Mouse (Mus musculus) brain, embryonic 14.5 days (tissue): ENCODE data around the gene Mrps36. TPM values are rescaled to one million over a fixed set of nuclear protein-coding genes. Genes with fewer than 3 reads are reported as not detected.
"Not testable (repeated sequence)": the region's sequence is repeated elsewhere in the genome, so short reads cannot be mapped to it uniquely, and the experiment has no call there.

Experiments used
- DNase-seq: peaks from one replicate; pipeline ENCODE4 v3.0.0-alpha.2; 2011; ENCODE audit warnings: low read depth
- CTCF ChIP-seq: fragments of 200-500 bp; IDR thresholded peaks from 2 replicates; pipeline ENCODE4 v1.5.1; 2012; ENCODE audit warnings: inconsistent platforms, mild to moderate bottlenecking, moderate library complexity, borderline replicate concordance; ENCODE audit not compliant: insufficient read depth, insufficient read length; ENCODE audit errors: extremely low read depth
- POLR2A ChIP-seq: fragments of 200-500 bp; IDR thresholded peaks from 2 replicates; pipeline ENCODE4 v1.6.1; 2012; ENCODE audit warnings: mild to moderate bottlenecking, inconsistent platforms, borderline replicate concordance; ENCODE audit not compliant: poor library complexity, insufficient read depth, insufficient read length, severe bottlenecking; ENCODE audit errors: extremely low read depth
- polyA plus RNA-seq: library from polyadenylated mRNA; depleted of rRNA; stranded (reverse); fragments of >200 nt; gene quantifications from 2 replicates; pipeline ENCODE4 v1.2.3, GENCODE M21; 2012; rRNA removed

Mrps36 gene
- polyA plus RNA-seq, result 57.5 and 64.0 TPM in 2 replicates

GRCm38 (mm10) chr13:100744036-100744744 lies at the start of gene Mrps36:
Mrps36 (minus strand) TSS chr13:100744659.
- TF ChIP-seq CTCF (no peak), POLR2A (peak; percentile 58; the same call in 1 of the 2 replicates)
- DNase-seq, result peak; percentile 97

- DNase-seq, result no peak
- no peak for TF ChIP-seq POLR2A
- no peak for TF ChIP-seq CTCF
These were observed 44.6 kb upstream of the Mrps36 start for GRCm38 (mm10) chr13:100789083-100789482.

GRCm38 (mm10) chr13:100788057-100788456 lies 43.6 kb upstream of the Mrps36 start:
- DNase-seq, result not testable (repeated sequence)

- TF ChIP-seq POLR2A (no peak), CTCF (no peak)
- DNase-seq, result no peak
These were observed 43.0 kb upstream of the Mrps36 start for GRCm38 (mm10) chr13:100787316-100788010.

GRCm38 (mm10) chr13:100786414-100786867 lies 42.0 kb upstream of the Mrps36 start, which contains the start of gene Ccnb1:
Ccnb1 (minus strand) TSS chr13:100786570.
- TF ChIP-seq CTCF, result no peak
- peak; percentile 56; the same call in 1 of the 2 replicates for TF ChIP-seq POLR2A
- DNase-seq, result peak; percentile 98

- DNase-seq, result peak; percentile 37
- TF ChIP-seq CTCF (no peak), POLR2A (no peak)
These were observed 41.5 kb upstream of the Mrps36 start for GRCm38 (mm10) chr13:100785806-100786413.

GRCm38 (mm10) chr13:100777491-100777890 lies 33.0 kb upstream of the Mrps36 start:
- TF ChIP-seq CTCF (no peak), POLR2A (no peak)
- no peak for DNase-seq

- TF ChIP-seq POLR2A, result no peak
- TF ChIP-seq CTCF, result no peak
- no peak for DNase-seq
These were observed 32.3 kb upstream of the Mrps36 start for GRCm38 (mm10) chr13:100776710-100777109.

- TF ChIP-seq POLR2A (no peak), CTCF (no peak)
- DNase-seq, result no peak
These were observed 31.6 kb upstream of the Mrps36 start for GRCm38 (mm10) chr13:100776056-100776419.

GRCm38 (mm10) chr13:100775252-100776055 lies 31.0 kb upstream of the Mrps36 start, which contains the start of gene Cenph:
Cenph (minus strand) TSS chr13:100775899.
- DNase-seq, result peak; percentile 96
- TF ChIP-seq POLR2A (no peak), CTCF (no peak)

- TF ChIP-seq POLR2A (no peak), CTCF (no peak)
- no peak for DNase-seq
These were observed 30.2 kb upstream of the Mrps36 start for GRCm38 (mm10) chr13:100774704-100775103.
